Mouse (Mus musculus) cerebellum, adult 2 months (tissue): ENCODE results near the gene Prok1.

Source experiments
- CTCF ChIP-seq: fragments of 200-500 bp; IDR thresholded peaks from 2 replicates; pipeline ENCODE4 v1.5.1; 2011; ENCODE audit warnings: low read depth, mild to moderate bottlenecking, control low read depth, low read length, moderate library complexity, borderline replicate concordance; ENCODE audit not compliant: insufficient read depth
- POLR2A ChIP-seq: fragments of 200-500 bp; IDR thresholded peaks from 2 replicates; pipeline ENCODE4 v1.6.1; 2011; ENCODE audit warnings: low read length, control low read depth, borderline replicate concordance; ENCODE audit not compliant: insufficient read depth

DNA sequence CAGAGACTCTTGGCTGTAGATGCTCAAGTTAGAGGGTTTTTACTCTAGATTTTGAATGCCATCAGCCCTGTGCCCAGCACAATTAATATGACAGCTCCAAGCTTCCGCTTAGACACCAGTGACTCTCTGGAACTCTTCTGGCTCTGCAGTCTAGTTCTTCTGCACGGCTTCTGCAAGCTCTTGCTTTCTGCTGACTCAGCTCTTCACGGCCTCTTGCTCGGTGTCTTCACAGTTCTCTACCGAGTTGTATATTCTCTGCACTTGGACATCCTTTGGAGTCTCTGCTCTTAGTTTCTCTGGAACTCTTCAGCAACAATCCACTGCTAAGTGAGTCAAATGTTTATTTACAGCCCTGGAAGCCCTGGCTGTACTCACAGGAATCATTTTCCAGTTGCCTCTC is 14.4 kb upstream of the Prok1 start:
- TF ChIP-seq CTCF (no peak), POLR2A (no peak)
